Mouse (Mus musculus) gastrocnemius, adult 2 months (tissue): ENCODE measurements around the gene Olfr1328. TPM values are rescaled to one million over a fixed set of nuclear protein-coding genes. Genes with fewer than 3 reads are reported as not detected.
"Not testable (repeated sequence)": the region's sequence is repeated elsewhere in the genome, so short reads cannot be mapped to it uniquely, and the experiment has no call there.

Experiments
- DNase-seq: peaks from one replicate; pipeline ENCODE4 v3.0.0; 2022
- H3K27ac ChIP-seq: fragments of 200-600 bp; 2 replicates; pipeline ENCODE4 v1.8.1; 2022; ENCODE audit warnings: mild to moderate bottlenecking
- H3K4me3 ChIP-seq: fragments of 200-600 bp; 2 replicates; pipeline ENCODE4 v1.8.1; 2022; ENCODE audit warnings: mild to moderate bottlenecking, moderate library complexity
- CTCF ChIP-seq: fragments of 200-600 bp; IDR thresholded peaks from 2 replicates; pipeline ENCODE4 v1.8.1; 2022; ENCODE audit warnings: antibody characterized with exemption, mild to moderate bottlenecking, moderate library complexity
- intact Hi-C: fragments of 180-260 bp; cut with DNase I; formaldehyde crosslinking; loops from one replicate; pipeline ENCODE4 v1.15.1; 2025
- long read RNA-seq, 2 experiments: library from polyadenylated mRNA; stranded (forward); transcript quantifications; one replicate each; pipeline ENCODE4 v2.0.0; 2021
- total RNA-seq, 2 experiments: library from RNA; stranded (reverse); gene quantifications; 2 replicates each; pipeline ENCODE4 v1.2.3; 2021

Gene Olfr1328
- total RNA-seq: not detected
- long read RNA-seq, experiment 1: 0 reads
- long read RNA-seq, experiment 2: 0 reads

DNA sequence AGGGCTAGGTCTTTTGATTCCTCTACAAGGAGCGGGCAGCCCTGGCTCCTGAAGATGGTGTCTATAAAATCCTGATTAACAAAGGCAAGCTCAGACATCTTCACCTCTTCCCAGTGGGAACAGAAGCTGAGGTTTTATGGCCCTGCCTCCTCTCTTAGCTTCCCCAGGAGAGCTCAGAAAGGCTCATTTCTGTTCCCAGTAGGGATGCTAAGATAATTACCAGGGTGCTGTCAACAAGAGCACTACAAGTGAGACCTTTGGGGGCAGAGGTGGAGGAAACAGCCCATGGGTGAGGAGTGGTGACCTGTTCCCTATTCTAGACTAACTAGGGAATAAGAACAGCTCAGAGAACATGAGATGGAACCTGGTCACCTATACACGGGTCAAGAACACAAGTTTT lies at the start of gene Olfr1328:
Olfr1328 (minus strand) TSS at position 101 of the 400 bp plus-strand sequence.
- H3K27ac ChIP-seq: no peak within 1 kb of the TSS
- intact Hi-C loops: no loop called here
- TF ChIP-seq CTCF: no peak
- no peak for DNase-seq
- H3K4me3 ChIP-seq: no peak within 1 kb of the TSS

DNA sequence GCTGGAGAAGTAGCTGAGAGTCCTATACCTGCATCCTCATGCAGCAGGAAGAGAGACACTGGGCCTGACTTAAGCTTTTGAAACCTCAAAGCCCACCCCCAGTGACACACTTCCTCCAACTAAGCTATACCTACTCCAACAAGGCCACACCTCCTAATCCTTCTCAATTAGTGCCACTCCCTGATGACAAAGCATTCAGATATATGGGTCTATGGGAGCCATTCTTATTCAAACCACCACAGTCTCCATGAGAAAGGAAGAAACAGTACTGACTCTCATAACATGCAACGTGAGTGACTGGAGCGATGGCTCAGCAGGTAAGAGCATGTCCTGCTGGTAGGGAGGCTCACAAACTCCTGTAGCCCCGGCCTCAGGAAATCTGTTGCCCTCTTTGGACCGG lies 46.9 kb upstream of the Olfr1328 start:
- DNase-seq: no peak
- no peak for TF ChIP-seq CTCF
- intact Hi-C loops: no loop called here
- Histone ChIP-seq H3K4me3 (no peak overlapping the region), H3K27ac (no peak overlapping the region)

DNA sequence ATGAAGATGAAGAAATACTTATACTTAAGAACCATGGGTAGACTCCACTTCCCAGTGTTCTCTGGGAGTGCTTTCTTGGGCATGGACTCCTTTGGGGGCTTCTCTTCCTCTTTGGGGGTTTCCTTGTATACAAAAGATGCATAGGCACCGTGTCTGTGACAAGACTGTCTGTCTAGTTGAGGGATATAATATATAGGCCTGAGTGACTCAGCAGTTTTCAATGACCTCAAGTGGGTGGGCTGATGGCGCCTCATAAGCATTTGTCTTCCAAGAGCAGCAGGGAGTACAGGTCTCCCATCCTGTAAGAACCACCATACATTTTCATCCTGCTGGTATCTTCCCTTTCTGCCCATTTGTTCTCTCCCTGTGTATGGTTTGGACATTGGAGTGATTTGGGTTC lies 34.9 kb upstream of the Olfr1328 start:
- no peak for TF ChIP-seq CTCF
- intact Hi-C loops: no loop called here
- Histone ChIP-seq H3K27ac (no peak overlapping the region), H3K4me3 (no peak overlapping the region)
- DNase-seq: no peak

DNA sequence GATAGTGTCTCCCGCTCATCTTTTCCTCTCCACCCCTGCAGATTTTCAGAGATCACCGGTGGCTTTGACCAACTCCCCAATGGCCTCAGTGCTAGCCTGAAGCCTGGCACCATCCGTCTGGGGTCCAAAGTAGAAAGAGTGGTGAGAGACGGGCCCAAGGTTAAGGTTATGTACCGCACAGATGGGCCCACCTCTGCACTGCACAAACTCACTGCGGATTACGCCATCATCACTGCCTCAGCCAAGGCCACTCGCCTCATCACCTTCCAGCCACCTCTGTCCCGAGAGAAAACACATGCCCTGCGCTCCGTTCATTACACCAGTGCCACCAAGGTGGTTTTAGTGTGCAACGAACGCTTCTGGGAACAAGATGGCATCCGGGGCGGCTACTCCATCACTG lies 29.3 kb upstream of the Olfr1328 start:
- intact Hi-C loops: no loop called here

DNA sequence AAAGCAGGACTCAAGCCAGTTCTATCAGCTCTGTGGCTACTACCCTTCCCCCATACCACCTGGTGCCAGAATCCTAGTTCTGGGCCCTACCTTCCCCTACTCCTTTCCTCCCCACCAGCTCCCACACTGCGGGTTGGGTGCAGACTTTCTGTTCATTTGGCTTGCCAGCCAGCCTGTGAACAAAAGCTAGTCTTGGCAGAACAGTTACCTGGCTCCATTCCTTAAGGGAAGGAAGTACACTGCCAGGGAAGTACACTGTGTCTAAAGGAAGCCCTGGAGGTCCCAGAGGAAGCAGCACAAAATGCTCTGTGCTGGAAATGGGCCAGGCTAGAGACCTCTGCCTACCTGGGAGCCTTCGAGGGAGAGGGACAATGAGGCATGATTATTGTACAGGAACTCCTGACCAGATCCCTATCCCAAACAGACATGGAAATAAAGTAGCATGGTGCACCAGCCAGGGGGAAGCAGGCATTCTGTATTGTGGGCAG lies 22.8 kb upstream of the Olfr1328 start, which contains the start of gene Lao1:
Lao1 (plus strand) TSS at position 438 of the 488 bp plus-strand sequence.
- Histone ChIP-seq H3K27ac (peak within 1 kb of the TSS; percentile 71), H3K4me3 (no peak within 1 kb of the TSS)
- intact Hi-C loops: no loop called here
- DNase-seq: peak; percentile 36
- no peak for TF ChIP-seq CTCF

More for the DNA sequence above, 29.3 kb upstream of the Olfr1328 start:
- no peak for TF ChIP-seq CTCF
- Histone ChIP-seq H3K27ac (no peak overlapping the region), H3K4me3 (no peak overlapping the region)
- no peak for DNase-seq

DNA sequence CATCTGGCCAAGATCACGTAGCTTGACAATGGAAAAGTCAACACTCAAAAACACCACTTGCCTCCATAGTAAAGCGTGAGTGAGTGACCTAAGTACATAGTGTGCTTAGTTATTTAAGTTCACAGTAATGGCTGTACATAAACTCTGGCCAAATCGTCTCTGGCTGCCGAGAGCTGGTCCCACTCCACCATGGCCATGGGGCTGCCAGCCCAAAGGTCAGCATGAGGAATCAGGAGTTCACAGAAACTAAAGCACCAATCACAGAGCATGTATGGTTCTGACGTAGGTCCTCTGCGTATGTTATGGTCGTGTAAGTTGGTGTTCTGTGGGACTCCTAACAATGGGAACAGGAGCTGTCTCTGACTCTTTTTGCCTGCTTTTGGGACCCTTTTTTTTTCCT lies 20.4 kb upstream of the Olfr1328 start:
- no peak for TF ChIP-seq CTCF
- no peak overlapping the region for H3K27ac ChIP-seq
- no peak overlapping the region for H3K4me3 ChIP-seq
- intact Hi-C loops: no loop called here
- no peak for DNase-seq

DNA sequence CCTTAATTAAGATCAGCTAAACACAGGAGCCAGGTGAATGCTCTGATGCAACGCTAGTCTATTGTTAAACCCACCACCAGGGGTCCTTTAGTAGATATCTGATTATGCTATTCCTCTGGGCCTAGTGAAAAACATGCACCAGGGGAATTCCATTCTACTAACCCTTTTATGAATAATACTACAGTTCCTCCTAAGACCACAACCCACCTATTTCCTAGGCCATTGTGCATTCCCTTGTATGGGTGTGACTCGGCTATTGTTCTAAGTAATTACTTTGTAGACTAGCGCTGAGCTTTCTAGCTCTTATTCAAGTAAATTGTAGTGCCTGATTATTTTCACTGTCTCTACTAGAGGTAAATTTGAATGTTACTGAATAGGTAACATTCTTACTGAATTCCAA lies 7.1 kb downstream of the Olfr1328 start:
- H3K4me3 ChIP-seq, DNase-seq, H3K27ac ChIP-seq, intact Hi-C loops: not testable (repeated sequence)

DNA sequence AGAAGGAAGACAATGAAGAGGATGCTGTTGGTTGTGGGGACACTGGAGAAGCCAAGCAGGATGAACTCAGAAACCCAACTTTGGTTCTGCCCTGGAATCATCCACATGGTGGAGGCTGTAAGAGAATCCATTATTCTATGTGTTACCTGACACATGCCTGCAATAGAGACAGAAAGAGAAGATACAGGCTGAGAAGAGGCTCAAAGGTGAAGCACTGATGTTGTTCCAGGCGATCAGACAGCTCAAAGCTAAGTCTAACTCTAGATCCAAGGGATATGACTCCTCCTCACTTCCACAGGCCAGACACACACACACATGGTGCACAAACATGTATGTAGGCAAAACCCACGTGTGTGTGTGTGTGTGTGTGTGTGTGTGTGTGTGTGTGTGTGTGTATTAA lies 21.0 kb downstream of the Olfr1328 start, which contains the start of gene Olfr1329:
Olfr1329 (minus strand) TSS at position 101 of the 400 bp plus-strand sequence.
- H3K4me3 ChIP-seq, H3K27ac ChIP-seq, DNase-seq, intact Hi-C loops: not testable (repeated sequence)

DNA sequence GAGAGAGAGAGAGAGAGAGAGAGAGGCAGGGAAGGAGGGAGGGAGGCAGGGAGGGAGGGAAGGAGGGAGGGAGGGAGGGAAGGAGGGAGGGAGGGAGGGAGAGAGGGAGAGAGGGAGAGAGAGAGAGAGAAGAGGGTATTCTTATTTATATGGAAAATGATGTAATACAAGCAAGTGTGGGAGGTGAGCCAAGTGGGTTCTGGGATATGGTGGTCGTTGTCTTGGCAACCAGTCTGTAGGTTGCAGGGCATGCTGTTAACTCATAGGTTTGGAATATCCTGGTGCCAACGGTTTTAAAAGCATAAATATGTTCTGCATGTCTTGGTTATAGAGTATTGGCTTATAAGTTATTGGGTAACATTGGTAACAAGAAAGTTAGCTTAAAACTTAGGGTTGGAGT lies 36.4 kb downstream of the Olfr1328 start:
- Histone ChIP-seq H3K4me3 (no peak overlapping the region), H3K27ac (no peak overlapping the region)
- no peak for TF ChIP-seq CTCF
- intact Hi-C loops: no loop called here
- DNase-seq: no peak

DNA sequence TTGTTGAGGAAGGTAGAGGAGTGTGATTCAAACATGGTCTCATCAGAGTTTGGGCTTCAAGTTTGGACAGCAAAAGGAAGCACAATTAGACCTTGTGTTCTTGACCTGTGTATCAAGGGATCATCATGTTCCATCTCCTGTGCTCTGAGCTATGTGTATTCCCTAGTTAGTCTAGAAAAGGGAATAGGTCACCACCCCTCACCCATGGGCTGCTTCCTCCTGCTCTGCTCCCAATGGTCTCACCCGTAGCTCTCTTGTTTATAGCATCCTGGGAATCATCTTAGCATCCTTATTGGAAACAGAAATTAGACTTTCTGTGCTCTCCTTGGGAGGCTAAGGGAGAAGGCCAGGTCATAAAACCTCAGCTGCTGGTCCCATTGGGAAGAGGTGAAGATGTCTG lies 50.1 kb downstream of the Olfr1328 start, which contains the start of gene Olfr1330:
Olfr1330 (plus strand) TSS at position 301 of the 400 bp plus-strand sequence.
- intact Hi-C loops: no loop called here
- Histone ChIP-seq H3K4me3 (no peak within 1 kb of the TSS), H3K27ac (no peak within 1 kb of the TSS)
- DNase-seq: no peak
- TF ChIP-seq CTCF: no peak

Other genes starting within 250 kb of the Olfr1328 start
- gene Olfr1342, start 245.9 kb downstream of the Olfr1328 start, total RNA-seq: not detected
- not detected for gene Olfr1341, start 235.1 kb downstream of the Olfr1328 start, total RNA-seq
- gene Olfr1340, start 218.5 kb downstream of the Olfr1328 start, total RNA-seq: not detected
- gene Olfr1339, start 206.4 kb downstream of the Olfr1328 start, total RNA-seq: not detected
- not detected for gene Olfr1338, start 179.9 kb downstream of the Olfr1328 start, total RNA-seq
- gene Olfr1337, start 156.0 kb downstream of the Olfr1328 start, total RNA-seq: not detected
- gene Olfr1335, start 128.7 kb downstream of the Olfr1328 start, total RNA-seq: not detected
- not detected for gene Olfr1333, start 102.3 kb downstream of the Olfr1328 start, total RNA-seq
- not detected for gene Olfr1331, start 74.0 kb downstream of the Olfr1328 start, total RNA-seq
- not detected for gene Olfr1330, start 50.0 kb downstream of the Olfr1328 start, total RNA-seq
- gene Olfr1329, start 21.1 kb downstream of the Olfr1328 start, total RNA-seq: not detected
- under 1 TPM; 0.28 to 0.64 TPM for gene Lao1, start 23.0 kb upstream of the Olfr1328 start, total RNA-seq
- 1 to 10 TPM; 5.1 to 6.3 TPM for gene Slc2a1, start 170.1 kb upstream of the Olfr1328 start, total RNA-seq
- 10 to 100 TPM; 16.8 to 26.4 TPM for gene Zfp691, start 235.6 kb upstream of the Olfr1328 start, total RNA-seq